Mouse (Mus musculus) hindbrain, embryonic 12.5 days (tissue): ENCODE measurements around the gene Vps37d. TPM values are rescaled to one million over a fixed set of nuclear protein-coding genes. Genes with fewer than 3 reads are reported as not detected.
"Not testable (repeated sequence)": the region's sequence is repeated elsewhere in the genome, so short reads cannot be mapped to it uniquely, and the experiment has no call there.

ENCODE experiments used
- ATAC-seq: fragments of 200-750 bp; cut with Nextera tagmentation; 2 replicates; pipeline ENCODE4 v1.8.0; 2017; ENCODE audit warnings: moderate TSS enrichment; ENCODE audit not compliant: low FRiP score
- H3K27ac ChIP-seq: fragments of 300-500 bp; sonication (generic); 2 replicates; pipeline ENCODE4 v1.5.1; 2016; ENCODE audit warnings: mild to moderate bottlenecking
- H3K27me3 ChIP-seq: fragments of 300-500 bp; sonication (generic); 2 replicates; pipeline ENCODE4 v1.6.1; 2016; ENCODE audit warnings: mild to moderate bottlenecking
- H3K36me3 ChIP-seq: fragments of 300-500 bp; sonication (generic); 2 replicates; pipeline ENCODE4 v1.6.1; 2016; ENCODE audit warnings: mild to moderate bottlenecking
- H3K4me1 ChIP-seq: fragments of 300-500 bp; sonication (generic); 2 replicates; pipeline ENCODE4 v1.6.1; 2016
- H3K4me2 ChIP-seq: fragments of 300-500 bp; sonication (generic); replicated peaks from 2 replicates; pipeline ENCODE4 v1.6.1; 2016; ENCODE audit warnings: mild to moderate bottlenecking
- H3K4me3 ChIP-seq: fragments of 300-500 bp; sonication (generic); 2 replicates; pipeline ENCODE4 v1.5.1; 2016; ENCODE audit warnings: mild to moderate bottlenecking
- H3K9ac ChIP-seq: fragments of 300-500 bp; sonication (generic); 2 replicates; pipeline ENCODE4 v1.6.1; 2016; ENCODE audit warnings: mild to moderate bottlenecking, moderate library complexity
- H3K9me3 ChIP-seq: fragments of 300-500 bp; sonication (generic); replicated peaks from 2 replicates; pipeline ENCODE4 v1.6.1; 2016; ENCODE audit warnings: mild to moderate bottlenecking
- WGBS: fragments of 180-500 bp; shearing (Covaris S2); methylation state at CpG from one replicate; pipeline ENCODE4 v1.1.7; 2016; 5-methylcytosine and 5-hydroxymethylcytosine counted together
- polyA plus RNA-seq: library from polyadenylated mRNA; unstranded; fragments of >200 nt; fragmentation: Nextera tagmentation; extraction: Ambion mirVana; gene quantifications from 2 replicates; pipeline ENCODE4 v1.2.1, GENCODE M21; 2016

Vps37d gene
- polyA plus RNA-seq, 1 experiment from 2014 or later: 34.2 TPM

- Histone ChIP-seq H3K36me3 (peaks cover 45% of the 10 kb centered on the region), H3K4me1 (peaks cover 30% of the 10 kb centered on the region), H3K9me3 (no peaks in the 10 kb centered on the region), H3K4me2 (no peak overlapping the region), H3K4me3 (no peak overlapping the region), H3K9ac (no peak overlapping the region), H3K27ac (no peak overlapping the region), H3K27me3 (no peaks in the 10 kb centered on the region)
- 91% methylated on average over 2 of the region's 2 CpGs for WGBS
- no peak for ATAC-seq
Observed at GRCm38 (mm10) chr5:135072061-135072460, 6.0 kb downstream of the Vps37d start.

GRCm38 (mm10) chr5:135070448-135070847 lies 7.6 kb downstream of the Vps37d start:
- Histone ChIP-seq H3K9me3 (no peaks in the 10 kb centered on the region), H3K9ac (no peak overlapping the region), H3K4me2 (no peak overlapping the region), H3K4me3 (no peak overlapping the region), H3K36me3 (peaks cover 52% of the 10 kb centered on the region), H3K4me1 (peaks cover 23% of the 10 kb centered on the region), H3K27ac (no peak overlapping the region), H3K27me3 (no peaks in the 10 kb centered on the region)
- 91% methylated on average over 3 of the region's 3 CpGs for WGBS
- ATAC-seq: no peak

GRCm38 (mm10) chr5:135066008-135066407 lies 12.1 kb downstream of the Vps37d start:
- no peak overlapping the region for H3K4me2 ChIP-seq
- no peak overlapping the region for H3K4me3 ChIP-seq
- H3K27ac ChIP-seq: no peak overlapping the region

GRCm38 (mm10) chr5:135064909-135065446 lies 13.1 kb downstream of the Vps37d start, which contains the start of gene Bud23:
Gene Bud23, minus strand, starts transcription at chr5:135064959.
- H3K27me3 ChIP-seq, ATAC-seq, H3K9me3 ChIP-seq: not testable (repeated sequence)
- 79% methylated on average over 9 of the region's 9 CpGs for WGBS
- Histone ChIP-seq H3K9ac (peak within 1 kb of the TSS; percentile 79), H3K4me1 (peaks cover 20% of the 10 kb centered on the region), H3K36me3 (peaks cover 37% of the 10 kb centered on the region), H3K4me2 (peak within 1 kb of the TSS; percentile 80), H3K4me3 (peak within 1 kb of the TSS; percentile 86), H3K27ac (peak within 1 kb of the TSS; percentile 50; the same call in 1 of the 2 replicates)

More at GRCm38 (mm10) chr5:135066008-135066407, 12.1 kb downstream of the Vps37d start:
- Histone ChIP-seq H3K9me3 (no peaks in the 10 kb centered on the region), H3K27me3 (no peaks in the 10 kb centered on the region), H3K4me1 (peaks cover 20% of the 10 kb centered on the region), H3K36me3 (peaks cover 30% of the 10 kb centered on the region), H3K9ac (no peak overlapping the region)
- WGBS: 94% methylated on average over 3 of the region's 3 CpGs
- no peak for ATAC-seq

GRCm38 (mm10) chr5:135064382-135064766 lies 13.7 kb downstream of the Vps37d start:
- H3K9ac ChIP-seq: peak overlapping the region; percentile 79
- peak overlapping the region; percentile 80 for H3K4me2 ChIP-seq
- peak overlapping the region; percentile 50; the same call in 1 of the 2 replicates for H3K27ac ChIP-seq
- peaks cover 20% of the 10 kb centered on the region for H3K4me1 ChIP-seq
- peak; percentile 57 for ATAC-seq
- H3K9me3 ChIP-seq: no peaks in the 10 kb centered on the region
- WGBS: 1% methylated on average over 40 of the region's 40 CpGs
- H3K4me3 ChIP-seq: peak overlapping the region; percentile 86
- peaks cover 43% of the 10 kb centered on the region for H3K36me3 ChIP-seq
- no peaks in the 10 kb centered on the region for H3K27me3 ChIP-seq

GRCm38 (mm10) chr5:135063629-135064381 lies 14.3 kb downstream of the Vps37d start, which contains the start of gene Dnajc30:
Gene Dnajc30, plus strand, starts transcription at chr5:135064202.
- H3K4me3 ChIP-seq: peak within 1 kb of the TSS; percentile 86
- H3K9ac ChIP-seq: peak within 1 kb of the TSS; percentile 79
- WGBS: under 1% methylated on average over 52 of the region's 52 CpGs
- peak; percentile 95 for ATAC-seq
- peaks cover 49% of the 10 kb centered on the region for H3K36me3 ChIP-seq
- no peaks in the 10 kb centered on the region for H3K9me3 ChIP-seq
- no peaks in the 10 kb centered on the region for H3K27me3 ChIP-seq
- peak within 1 kb of the TSS; percentile 50; the same call in 1 of the 2 replicates for H3K27ac ChIP-seq
- peaks cover 20% of the 10 kb centered on the region for H3K4me1 ChIP-seq
- peak within 1 kb of the TSS; percentile 80 for H3K4me2 ChIP-seq

GRCm38 (mm10) chr5:135053356-135053755 lies 24.7 kb downstream of the Vps37d start:
- peaks cover 71% of the 10 kb centered on the region for H3K36me3 ChIP-seq
- no peaks in the 10 kb centered on the region for H3K27me3 ChIP-seq
- H3K4me2 ChIP-seq: no peak overlapping the region
- 92% methylated on average over 12 of the region's 12 CpGs for WGBS
- H3K27ac ChIP-seq: no peak overlapping the region
- no peak overlapping the region for H3K4me3 ChIP-seq
- H3K4me1 ChIP-seq: no peaks in the 10 kb centered on the region
- ATAC-seq: no peak
- H3K9me3 ChIP-seq: no peaks in the 10 kb centered on the region
- no peak overlapping the region for H3K9ac ChIP-seq

GRCm38 (mm10) chr5:135049268-135049667 lies 28.8 kb downstream of the Vps37d start:
- H3K27me3 ChIP-seq, H3K4me2 ChIP-seq, H3K9me3 ChIP-seq, H3K4me1 ChIP-seq, H3K4me3 ChIP-seq, H3K9ac ChIP-seq, H3K27ac ChIP-seq, ATAC-seq: not testable (repeated sequence)
- H3K36me3 ChIP-seq: peaks cover 55% of the 10 kb centered on the region
- 91% methylated on average over 6 of the region's 6 CpGs for WGBS

GRCm38 (mm10) chr5:135048539-135048938 lies 29.5 kb downstream of the Vps37d start:
- H3K4me1 ChIP-seq: no peaks in the 10 kb centered on the region

GRCm38 (mm10) chr5:135044575-135044974 lies 33.5 kb downstream of the Vps37d start:
- Histone ChIP-seq H3K4me1 (no peaks in the 10 kb centered on the region), H3K27me3 (no peaks in the 10 kb centered on the region), H3K4me3 (no peak overlapping the region), H3K9me3 (no peaks in the 10 kb centered on the region), H3K4me2 (no peak overlapping the region), H3K27ac (no peak overlapping the region), H3K9ac (no peak overlapping the region), H3K36me3 (peaks cover 37% of the 10 kb centered on the region)
- no peak for ATAC-seq
- WGBS: 89% methylated on average over 3 of the region's 3 CpGs

More at GRCm38 (mm10) chr5:135048539-135048938, 29.5 kb downstream of the Vps37d start:
- Histone ChIP-seq H3K9me3 (no peaks in the 10 kb centered on the region), H3K4me3 (no peak overlapping the region), H3K9ac (no peak overlapping the region), H3K27ac (no peak overlapping the region), H3K27me3 (no peaks in the 10 kb centered on the region), H3K4me2 (no peak overlapping the region), H3K36me3 (peaks cover 50% of the 10 kb centered on the region)
- no peak for ATAC-seq
- 96% methylated on average over 5 of the region's 5 CpGs for WGBS

GRCm38 (mm10) chr5:135042105-135042788 lies 35.8 kb downstream of the Vps37d start:
- no peak overlapping the region for H3K9ac ChIP-seq
- H3K9me3 ChIP-seq: no peaks in the 10 kb centered on the region
- H3K4me3 ChIP-seq: no peak overlapping the region
- H3K4me1 ChIP-seq: no peaks in the 10 kb centered on the region
- H3K27ac ChIP-seq: no peak overlapping the region
- H3K4me2 ChIP-seq: no peak overlapping the region
- ATAC-seq: no peak
- H3K36me3 ChIP-seq: peaks cover 38% of the 10 kb centered on the region
- H3K27me3 ChIP-seq: no peaks in the 10 kb centered on the region
- 26% methylated on average over 21 of the region's 21 CpGs for WGBS

GRCm38 (mm10) chr5:135040777-135041176 lies 37.3 kb downstream of the Vps37d start:
- no peak overlapping the region for H3K27ac ChIP-seq
- no peak overlapping the region for H3K4me2 ChIP-seq
- H3K9ac ChIP-seq: no peak overlapping the region
- H3K4me3 ChIP-seq: no peak overlapping the region
- H3K36me3 ChIP-seq: peaks cover 37% of the 10 kb centered on the region
- 74% methylated on average over 11 of the region's 11 CpGs for WGBS
- H3K9me3 ChIP-seq: no peaks in the 10 kb centered on the region
- no peaks in the 10 kb centered on the region for H3K4me1 ChIP-seq
- no peak for ATAC-seq
- H3K27me3 ChIP-seq: no peaks in the 10 kb centered on the region
